Mouse (Mus musculus) retina, embryonic 14.5 days (tissue): ENCODE results near the gene Slc38a3.

ENCODE experiments used
- DNase-seq: peaks from one replicate; pipeline ENCODE4 v3.0.0-alpha.2; 2015; ENCODE audit warnings: low spot score

The Slc38a3 gene

DNA sequence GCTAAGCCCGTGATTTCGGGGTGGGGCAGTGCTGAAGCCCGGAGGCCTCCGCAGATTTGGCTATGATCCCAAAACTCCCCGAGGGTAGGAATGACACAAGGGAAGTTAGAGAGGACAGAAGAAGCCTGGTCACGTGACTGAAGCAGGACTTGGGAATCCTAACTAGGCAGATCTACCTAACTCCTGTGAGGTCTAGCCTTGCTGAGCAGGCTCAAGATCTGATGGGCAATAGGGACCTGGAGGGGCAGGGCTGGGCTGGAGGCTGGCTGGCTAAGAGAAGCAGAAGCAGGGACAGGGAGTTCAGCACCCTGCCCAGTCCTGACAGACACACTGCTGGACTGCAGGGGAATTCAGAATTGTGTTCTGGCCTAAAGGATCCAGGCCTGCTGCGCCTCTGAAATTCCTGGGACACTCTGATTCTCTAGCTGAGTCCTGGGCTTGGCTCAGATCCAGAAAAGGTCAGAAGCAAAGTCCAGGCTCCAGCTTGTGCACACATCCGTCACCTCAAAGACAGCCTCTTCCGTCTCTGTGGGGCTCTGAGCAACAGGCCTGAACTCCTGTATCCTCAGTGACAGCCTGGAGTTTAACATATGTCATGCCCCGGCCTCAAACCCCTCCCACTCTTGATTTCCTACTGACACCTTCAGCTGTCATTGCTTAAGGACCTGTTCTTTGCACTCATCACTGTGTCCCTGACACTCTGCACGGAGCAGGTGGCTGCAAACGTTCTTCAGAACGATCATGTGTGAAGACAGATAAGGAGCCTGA, 50.4 kb downstream of the Slc38a3 start:
- DNase-seq, result no peak

DNA sequence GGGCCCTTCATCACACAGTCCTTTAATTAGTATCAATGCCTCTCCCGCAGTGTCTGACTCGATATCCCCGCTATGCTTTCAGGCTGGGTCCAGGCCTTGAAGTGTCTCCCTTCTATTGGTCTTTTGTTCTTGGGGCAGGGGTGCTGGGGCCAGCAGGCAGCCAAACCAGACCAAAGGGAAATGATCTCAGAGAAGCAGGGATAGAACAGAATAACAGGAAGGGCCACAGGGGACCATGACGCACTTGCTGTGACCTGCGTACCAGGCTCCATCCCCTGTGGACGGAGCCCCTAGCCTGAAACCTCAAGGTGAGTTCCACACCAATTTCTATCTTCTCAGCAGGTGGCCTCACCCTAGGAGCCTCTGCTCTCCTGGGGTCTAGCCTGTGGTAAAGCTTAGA, 51.2 kb downstream of the Slc38a3 start:
- no peak for DNase-seq

DNA sequence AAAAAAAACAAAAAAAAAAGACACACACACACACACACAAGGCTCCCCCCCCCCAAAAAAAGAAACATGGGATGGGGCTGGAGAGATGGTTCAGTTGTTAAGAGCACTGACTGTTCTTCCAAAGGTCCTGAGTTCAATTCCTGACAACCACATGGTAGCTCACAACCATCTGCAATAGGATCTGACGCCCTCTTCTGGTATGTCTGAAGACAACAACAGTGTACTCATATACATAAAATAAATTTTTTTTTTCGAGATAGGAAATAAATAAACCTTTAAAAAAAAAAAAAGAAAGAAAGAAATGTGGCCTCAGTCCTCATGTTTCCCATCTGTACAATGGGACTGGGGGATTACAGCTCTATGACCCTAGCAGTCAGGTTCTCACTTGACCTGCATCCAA, 51.9 kb downstream of the Slc38a3 start:
- no peak for DNase-seq

GRCm38 (mm10) chr9:107615035-107615434, 54.3 kb downstream of the Slc38a3 start:
- peak; percentile 48 for DNase-seq

DNA sequence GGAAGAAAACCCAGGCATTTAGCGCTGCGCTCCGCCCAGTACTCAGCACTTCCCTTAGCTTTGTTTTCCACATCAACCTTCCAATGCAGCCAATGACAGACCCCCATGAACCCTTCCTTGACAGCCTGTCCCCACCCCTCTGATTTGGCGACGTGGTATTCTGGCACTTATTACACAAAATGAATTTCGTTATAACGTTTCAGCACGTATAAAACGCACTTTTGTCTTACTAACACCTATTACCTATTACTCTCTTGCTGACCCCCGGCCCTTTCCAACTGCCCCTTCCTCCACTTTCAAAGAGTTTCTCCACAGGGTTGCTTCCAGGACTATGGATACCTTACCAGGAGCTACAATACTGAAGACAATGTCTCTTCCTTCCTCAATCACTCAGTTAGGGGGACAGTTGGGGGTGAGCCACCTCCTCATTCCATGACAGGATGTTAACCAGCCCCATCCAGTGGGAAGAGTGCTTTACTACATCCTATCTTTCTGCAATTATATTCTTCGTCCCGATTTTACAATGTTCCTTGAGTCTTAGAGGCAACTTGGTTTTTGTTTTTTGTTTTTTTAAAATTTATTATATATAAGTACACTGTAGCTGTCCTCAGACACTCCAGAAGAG, 56.3 kb downstream of the Slc38a3 start:
- DNase-seq, result no peak

DNA sequence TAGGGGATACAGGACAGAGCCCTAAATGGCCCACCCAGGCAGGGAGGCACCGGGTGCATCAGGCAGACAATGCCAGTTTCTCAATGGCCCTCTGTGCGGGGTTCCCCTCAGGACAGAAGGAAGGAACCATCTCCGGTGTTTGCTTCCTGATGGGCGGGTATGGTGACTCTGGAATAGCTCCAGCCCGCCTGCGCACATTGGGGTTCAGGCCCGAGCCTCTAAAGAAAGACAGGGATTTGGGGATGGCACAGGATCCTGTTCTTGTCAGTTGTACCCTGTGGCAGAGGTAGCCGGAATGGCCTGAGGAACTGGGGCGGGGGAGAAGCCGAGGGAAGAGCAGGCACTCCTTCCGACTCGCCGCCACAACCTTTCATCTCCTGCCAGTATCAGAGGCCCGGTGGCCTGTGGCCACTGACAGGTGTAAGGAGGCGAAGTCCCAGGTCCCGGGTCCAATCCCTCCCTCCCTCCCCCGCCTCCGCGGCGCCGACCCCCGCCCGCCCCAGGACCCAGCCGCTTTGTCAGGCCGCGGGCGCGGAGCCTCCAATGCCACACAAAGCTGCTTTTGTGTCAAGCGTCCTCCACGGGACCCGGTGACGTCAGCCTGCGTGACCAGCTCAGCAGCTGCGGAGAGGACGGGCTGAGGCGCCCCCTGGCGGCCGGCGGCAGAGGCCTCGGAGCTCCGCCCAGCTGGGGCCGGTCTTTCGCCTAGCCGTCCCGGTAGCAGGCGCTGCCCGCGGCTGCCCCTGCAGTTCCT, 57.0 kb downstream of the Slc38a3 start:
- peak; percentile 99 for DNase-seq

- no peak for DNase-seq
Measured at GRCm38 (mm10) chr9:107611456-107612190, 57.7 kb downstream of the Slc38a3 start.

- DNase-seq, result no peak
Measured at GRCm38 (mm10) chr9:107609433-107609830, 59.9 kb downstream of the Slc38a3 start.

DNA sequence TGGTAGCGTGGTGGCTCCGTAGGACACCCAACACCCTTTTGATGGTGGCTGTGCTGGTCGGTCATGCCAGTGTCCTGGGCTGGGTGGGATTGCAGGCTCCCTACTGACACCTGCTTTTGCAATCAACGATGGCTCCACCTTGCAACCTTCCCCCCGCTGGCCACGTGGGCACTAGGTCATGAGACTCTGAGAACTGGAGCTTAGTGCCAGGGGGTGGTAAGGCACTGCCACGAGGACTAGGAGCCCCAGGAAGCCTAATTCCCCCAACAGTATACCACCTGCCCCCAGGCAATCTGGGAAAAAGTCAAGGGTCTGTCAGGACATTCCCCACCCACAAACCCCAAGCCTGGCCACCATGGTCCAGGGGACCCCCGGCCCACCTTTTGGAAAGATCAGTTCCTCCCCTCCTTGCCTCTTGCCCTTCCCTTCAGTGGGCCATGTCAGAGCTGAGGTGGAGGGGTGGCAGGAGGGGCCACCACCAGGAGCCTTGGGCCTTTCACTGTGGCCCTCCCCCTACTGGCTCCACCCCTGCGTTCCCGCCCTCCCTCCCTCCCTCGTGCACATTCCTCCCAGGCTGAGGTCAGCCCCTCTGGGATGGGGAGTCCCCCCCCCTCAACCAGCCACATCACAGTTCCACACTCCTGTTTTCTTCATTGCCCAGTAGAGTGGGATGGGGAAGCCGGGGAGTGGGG, 60.4 kb downstream of the Slc38a3 start, which contains the start of gene Sema3b:
Gene Sema3b (minus strand): TSS at position 489 of the 692 bp plus-strand sequence.
- DNase-seq, result no peak

DNA sequence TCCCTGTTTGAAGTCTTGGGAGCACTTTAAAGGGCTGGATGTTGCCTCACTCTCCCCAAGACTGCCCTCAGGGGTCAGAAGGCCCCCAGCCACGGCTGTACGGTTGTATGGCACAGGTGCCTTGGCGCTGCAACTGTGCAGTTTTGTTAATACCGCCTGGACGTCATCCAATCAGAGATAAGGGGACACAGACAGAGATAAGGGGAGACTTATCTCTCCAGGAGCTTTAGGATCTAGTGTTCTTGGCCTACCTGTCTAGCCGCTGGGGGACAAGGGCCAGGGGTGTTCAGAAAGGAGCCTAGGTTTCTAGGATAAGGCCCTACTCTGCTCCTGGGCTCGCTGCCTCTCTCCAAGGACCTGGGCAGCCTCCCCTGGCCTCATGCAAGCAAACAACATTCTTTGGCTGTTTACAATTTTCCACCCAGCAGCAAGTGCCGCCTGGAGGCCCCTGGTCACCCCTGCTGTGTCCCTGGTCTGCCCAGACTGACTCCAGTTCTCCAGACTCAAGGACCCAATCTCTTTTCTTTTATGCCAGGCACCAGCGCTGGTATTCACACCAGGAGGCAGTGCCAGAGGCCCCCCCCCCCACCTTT, 61.6 kb downstream of the Slc38a3 start:
- DNase-seq, result no peak

- DNase-seq, result no peak
Measured at GRCm38 (mm10) chr9:107607036-107607435, 62.3 kb downstream of the Slc38a3 start.

GRCm38 (mm10) chr9:107606591-107606990, 62.7 kb downstream of the Slc38a3 start:
- DNase-seq, result no peak

DNA sequence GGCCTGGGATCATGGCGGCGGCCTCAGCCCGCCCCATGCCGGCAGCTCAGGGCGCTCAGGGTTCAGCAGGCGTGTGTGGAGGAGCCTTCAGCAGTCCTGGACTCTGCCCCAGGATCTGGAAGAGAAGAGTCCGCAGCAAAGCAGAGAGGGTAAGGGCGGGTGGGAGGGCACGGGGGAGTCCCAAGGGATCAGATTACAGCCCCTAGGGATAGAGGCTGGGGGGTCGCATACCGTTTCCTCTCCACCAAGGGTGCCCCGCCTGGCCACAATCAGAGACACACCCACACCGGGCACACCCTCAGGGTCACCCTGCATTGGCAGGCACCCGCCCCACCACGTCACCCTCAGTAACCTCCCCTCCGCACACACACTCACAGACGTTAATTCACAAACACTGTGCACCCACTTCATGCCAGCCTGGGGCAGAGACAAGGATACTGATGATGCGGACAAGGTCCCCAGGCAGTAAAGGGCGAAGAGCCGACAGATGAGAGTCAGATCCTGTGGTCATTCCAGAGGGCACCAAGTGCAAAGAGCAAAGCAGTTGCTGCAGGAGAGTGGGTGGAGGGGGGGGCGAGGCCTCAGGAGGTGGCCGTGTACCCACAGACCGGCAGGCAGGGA, 64.2 kb downstream of the Slc38a3 start:
- no peak for DNase-seq

DNA sequence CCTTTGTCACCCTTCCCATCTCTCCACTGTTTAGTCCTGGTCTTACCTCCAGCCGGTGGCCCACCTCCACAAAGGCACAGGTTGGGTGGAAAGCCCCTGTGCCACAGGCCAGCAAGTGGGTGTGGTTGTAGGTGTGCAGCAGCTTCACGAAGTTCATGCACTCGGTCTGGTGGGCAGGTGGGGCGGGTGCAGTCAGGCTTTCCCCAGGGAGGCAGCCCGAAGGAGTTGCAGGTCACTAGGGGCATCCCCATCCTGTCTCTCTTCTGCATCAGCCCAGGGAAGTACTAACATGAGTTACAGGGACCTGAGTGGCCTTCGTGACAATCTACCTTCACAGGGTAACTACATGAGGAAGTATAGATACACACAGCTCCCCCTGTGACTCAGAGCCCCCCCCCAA, 66.1 kb downstream of the Slc38a3 start:
- no peak for DNase-seq

DNA sequence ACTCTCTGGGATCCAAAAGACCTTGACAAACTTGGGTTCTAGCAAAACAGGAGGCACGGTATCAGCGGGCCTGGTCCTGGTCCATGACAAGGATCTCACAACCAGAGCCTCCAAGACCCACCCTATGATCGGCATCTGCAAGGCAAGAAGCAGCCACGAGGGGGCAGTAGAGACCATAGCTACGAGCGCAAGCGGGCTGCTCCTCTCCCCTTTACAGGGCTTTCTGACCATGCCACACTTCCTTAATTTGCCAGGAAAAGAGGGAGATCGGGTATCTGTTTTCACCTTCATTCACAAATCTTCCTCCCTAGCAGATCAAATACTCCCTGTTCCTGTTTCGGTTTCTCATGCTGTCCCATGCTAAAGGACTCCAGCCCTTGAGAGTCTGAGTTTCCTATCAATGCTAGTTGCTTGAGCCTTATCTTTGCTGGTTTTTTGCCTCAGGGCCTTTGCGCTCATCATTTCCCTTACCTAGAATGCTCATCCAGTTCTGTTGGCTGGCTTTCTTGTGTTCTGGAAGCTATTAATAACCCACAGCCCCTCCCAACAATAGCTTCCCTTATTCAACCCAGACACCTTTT, 67.2 kb downstream of the Slc38a3 start:
- peak; percentile 97 for DNase-seq

DNA sequence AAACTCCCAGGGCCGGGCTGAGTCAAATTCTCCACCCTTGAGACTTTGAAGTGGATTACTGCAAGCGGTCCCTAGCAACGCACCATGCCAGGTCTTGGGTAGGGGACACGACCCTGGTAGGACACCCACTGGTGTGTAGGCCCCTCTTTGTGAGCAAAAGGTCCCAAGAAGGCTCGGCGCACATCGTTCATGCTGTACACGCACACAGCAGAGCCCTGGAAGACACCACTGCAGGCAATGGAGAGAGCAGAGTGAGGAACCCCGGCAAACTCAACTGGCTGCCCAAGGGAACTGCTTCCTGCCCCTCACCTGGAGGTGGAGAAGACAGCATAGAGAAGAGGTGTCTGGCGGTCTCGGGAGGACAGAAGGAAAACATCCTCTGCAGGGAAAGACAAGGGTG, 68.1 kb downstream of the Slc38a3 start:
- DNase-seq, result no peak

- no peak for DNase-seq
Measured at GRCm38 (mm10) chr9:107600745-107601144, 68.6 kb downstream of the Slc38a3 start.
